Mouse (Mus musculus): ENCODE data around the gene Lrrc75a.
"Not testable (repeated sequence)": the region's sequence is repeated elsewhere in the genome, so short reads cannot be mapped to it uniquely, and the experiment has no call there.

Gene Lrrc75a

GRCm38 (mm10) chr11:62647661-62648590 lies at the start of gene Lrrc75a:
TSS of gene Lrrc75a (minus strand) at chr11:62648523.
- DNase-seq = no peak

GRCm38 (mm10) chr11:62695126-62695525 lies 46.8 kb upstream of the Lrrc75a start:
- DNase-seq = no peak

- no peak for DNase-seq
These were observed 45.2 kb upstream of the Lrrc75a start for GRCm38 (mm10) chr11:62693299-62694184.

GRCm38 (mm10) chr11:62691592-62691991 lies 43.3 kb upstream of the Lrrc75a start:
- DNase-seq = no peak

GRCm38 (mm10) chr11:62679954-62680353 lies 31.6 kb upstream of the Lrrc75a start:
- no peak for DNase-seq

GRCm38 (mm10) chr11:62678778-62679354 lies 30.5 kb upstream of the Lrrc75a start:
- DNase-seq = no peak

- no peak for DNase-seq
These were observed 27.9 kb upstream of the Lrrc75a start for GRCm38 (mm10) chr11:62676290-62676596.

- peak; percentile 79 for DNase-seq
These were observed 27.4 kb upstream of the Lrrc75a start for GRCm38 (mm10) chr11:62675480-62676289.

GRCm38 (mm10) chr11:62670006-62670405 lies 21.7 kb upstream of the Lrrc75a start:
- DNase-seq = no peak

- peak; percentile 88 for DNase-seq
These were observed 21.1 kb upstream of the Lrrc75a start for GRCm38 (mm10) chr11:62669471-62669870.

- DNase-seq = no peak
These were observed 20.7 kb upstream of the Lrrc75a start for GRCm38 (mm10) chr11:62668986-62669385.

- no peak for DNase-seq
These were observed 15.9 kb upstream of the Lrrc75a start for GRCm38 (mm10) chr11:62664250-62664649.

GRCm38 (mm10) chr11:62660885-62661284 lies 12.6 kb upstream of the Lrrc75a start:
- no peak for DNase-seq

GRCm38 (mm10) chr11:62652080-62652479 lies 3.8 kb upstream of the Lrrc75a start:
- no peak for DNase-seq

- no peak for DNase-seq
These were observed 3.2 kb upstream of the Lrrc75a start for GRCm38 (mm10) chr11:62651563-62651962.

GRCm38 (mm10) chr11:62649803-62650202 lies 1.5 kb upstream of the Lrrc75a start:
- DNase-seq = not testable (repeated sequence)

- peak; percentile 88 for DNase-seq
These were observed 468 bp upstream of the Lrrc75a start, which contains the start of gene Mmgt2 for GRCm38 (mm10) chr11:62648591-62649391. TSS of gene Mmgt2 (plus strand) at chr11:62648664.

GRCm38 (mm10) chr11:62646958-62647515 lies 1.3 kb downstream of the Lrrc75a start:
- DNase-seq = no peak

- no peak for DNase-seq
These were observed 1.9 kb downstream of the Lrrc75a start for GRCm38 (mm10) chr11:62646495-62646843.

GRCm38 (mm10) chr11:62645732-62646494 lies 2.4 kb downstream of the Lrrc75a start:
- peak; percentile 77 for DNase-seq

- DNase-seq = no peak
These were observed 3.0 kb downstream of the Lrrc75a start for GRCm38 (mm10) chr11:62645337-62645675.
